Mouse (Mus musculus) left cerebral cortex, postnatal 14 days (tissue): Measurements from ENCODE around the gene Abca8b. TPM values are rescaled to one million over a fixed set of nuclear protein-coding genes. Genes with fewer than 3 reads are reported as not detected.
"Not testable (repeated sequence)": the region's sequence is repeated elsewhere in the genome, so short reads cannot be mapped to it uniquely, and the experiment has no call there.

ENCODE experiments used
- DNase-seq, 2 experiments: peaks; one replicate each; pipeline ENCODE4 v3.0.0; 2021 to 2022; ENCODE audit warnings: low spot score in 2 of 2, mixed read lengths in 1 of 2
- intact Hi-C: fragments of 180-260 bp; cut with DNase I; formaldehyde crosslinking; loops from one replicate; pipeline ENCODE4 v1.15.1; 2025
- long read RNA-seq, 2 experiments: library from polyadenylated mRNA; stranded (forward); transcript quantifications; one replicate each; pipeline ENCODE4 v2.0.0; 2021
- total RNA-seq, 2 experiments: library from RNA; stranded (reverse); gene quantifications; 2 replicates each; pipeline ENCODE4 v1.2.3; 2021

Abca8b gene
- total RNA-seq: 1 to 10 TPM; 9.4 to 10.0 TPM
- long read RNA-seq, experiment 1, partial matches to known transcripts: 0 of 1 reads
- long read RNA-seq, experiment 1, other reads (novel, unspliced or antisense): 1 of 1 reads
- long read RNA-seq, experiment 2, partial matches to known transcripts: 2 of 4 reads
- long read RNA-seq, experiment 2, other reads (novel, unspliced or antisense): 2 of 4 reads

DNA sequence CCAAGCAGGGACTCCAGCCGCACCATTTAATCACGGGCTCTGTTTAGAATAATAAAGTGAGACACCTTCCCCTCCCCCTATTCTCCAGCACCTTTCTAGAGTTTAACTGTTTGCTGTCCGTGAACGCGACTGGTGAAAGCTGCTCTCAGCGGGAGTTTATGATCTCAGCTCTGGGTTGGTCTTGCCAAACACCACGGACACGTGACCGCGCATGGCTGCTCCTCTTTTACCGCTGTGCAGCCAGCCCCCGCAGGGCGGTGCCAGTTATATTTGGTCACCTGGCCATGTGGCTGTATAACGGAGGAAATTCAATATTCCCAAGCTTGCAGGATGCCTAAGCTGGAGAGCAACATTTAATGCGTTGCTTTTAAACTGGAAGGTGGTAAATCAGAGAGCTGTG is at the start of gene Abca8b:
TSS of gene Abca8b (minus strand) at position 222 of the 400 bp plus-strand sequence.
- peak; percentile 82 to 94 for DNase-seq
- intact Hi-C loops: no loop called here

DNA sequence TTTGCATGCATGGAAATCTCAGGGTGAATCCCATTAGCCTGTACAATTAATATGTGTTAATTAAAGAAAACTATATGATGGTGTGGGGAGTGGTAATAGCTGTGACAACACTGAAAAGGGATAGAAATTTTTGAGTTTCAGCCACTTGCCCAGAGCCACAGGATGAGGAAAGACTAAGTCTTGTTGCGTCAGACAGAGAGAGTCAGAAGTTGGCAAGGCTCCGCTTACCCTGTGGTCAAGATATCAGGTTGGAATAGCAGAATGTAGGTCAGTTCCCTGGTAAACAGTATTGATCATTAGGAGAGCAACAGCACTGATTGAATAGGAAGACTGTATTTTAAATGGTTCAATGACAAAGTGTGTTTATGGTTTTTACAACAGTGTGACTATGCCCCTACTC is 42.1 kb upstream of the Abca8b start:
- no peak for DNase-seq
- intact Hi-C loops: no loop called here

DNA sequence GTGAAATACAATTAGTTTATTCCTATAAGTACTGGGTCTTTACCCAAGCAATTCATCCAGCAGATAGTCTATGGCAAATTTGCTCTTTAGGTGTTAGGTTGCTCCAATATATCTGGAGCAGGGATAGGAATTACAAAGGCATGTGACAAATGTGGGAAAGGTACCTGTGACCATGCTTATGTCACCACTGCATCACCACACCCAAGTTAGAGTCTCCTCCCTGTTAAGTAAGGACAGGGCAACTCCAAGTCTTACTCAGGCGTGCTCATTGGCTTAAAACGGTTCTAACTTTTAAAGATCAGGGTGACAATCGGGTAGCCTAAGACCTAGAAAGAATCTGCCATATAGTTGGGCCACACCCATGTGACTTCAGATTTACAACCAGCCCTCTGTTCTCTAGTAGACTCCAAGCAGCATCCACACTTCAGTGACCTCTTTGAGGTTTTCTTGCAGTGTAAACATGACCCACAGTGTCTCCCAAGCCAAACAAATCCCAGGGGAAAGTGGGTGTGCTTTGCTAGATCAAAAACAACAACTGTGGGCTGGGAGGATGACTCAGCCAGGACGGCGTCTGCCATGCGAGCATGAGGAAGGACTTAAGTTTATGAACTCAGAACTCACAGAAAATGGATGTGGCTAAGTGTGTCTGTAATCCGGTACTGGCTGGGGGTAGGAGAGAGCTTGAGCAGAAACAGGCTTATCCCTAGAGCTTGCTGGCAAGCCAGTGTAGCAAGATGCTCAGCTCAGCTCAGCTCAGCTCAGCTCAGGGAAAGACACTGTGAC is 33.5 kb upstream of the Abca8b start:
- intact Hi-C loops: no loop called here
- no peak for DNase-seq

DNA sequence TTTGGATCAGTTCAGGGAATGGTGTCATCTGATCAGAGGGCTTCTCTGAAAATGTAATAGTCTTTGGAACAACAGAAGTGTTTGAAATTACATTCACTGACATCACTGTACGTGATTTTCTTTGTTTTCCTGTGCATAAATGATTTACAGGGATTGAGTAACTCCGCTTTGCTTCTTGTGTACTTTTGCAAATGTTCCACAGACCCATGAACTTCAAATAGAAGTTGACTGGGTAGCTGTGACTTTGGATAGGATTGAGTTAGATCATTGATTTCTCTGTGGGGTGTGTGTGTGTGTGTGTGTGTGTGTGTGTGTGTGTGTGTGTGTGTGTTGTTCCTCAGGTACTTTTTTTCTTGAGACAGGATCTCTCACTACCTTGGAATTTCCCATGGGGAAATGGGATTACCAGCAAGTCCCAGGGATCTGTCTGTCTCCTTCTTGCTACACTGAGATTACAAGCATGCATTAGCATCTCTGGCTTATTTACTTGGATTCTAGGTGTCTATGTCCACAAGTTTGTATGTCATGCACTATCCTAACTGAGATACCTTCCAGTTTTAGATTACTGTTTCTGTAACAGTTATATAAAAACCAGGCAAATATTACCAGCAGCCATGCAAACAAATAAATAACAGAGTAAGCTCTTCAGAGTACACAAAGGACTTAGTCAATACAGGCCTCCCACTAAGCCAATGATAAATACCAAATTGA is 15.3 kb upstream of the Abca8b start:
- DNase-seq: no peak
- intact Hi-C loops: loop anchor here (1.0 kb wide), 1 partner anchor 43 kb away; no protein-coding TSS in a partner anchor

DNA sequence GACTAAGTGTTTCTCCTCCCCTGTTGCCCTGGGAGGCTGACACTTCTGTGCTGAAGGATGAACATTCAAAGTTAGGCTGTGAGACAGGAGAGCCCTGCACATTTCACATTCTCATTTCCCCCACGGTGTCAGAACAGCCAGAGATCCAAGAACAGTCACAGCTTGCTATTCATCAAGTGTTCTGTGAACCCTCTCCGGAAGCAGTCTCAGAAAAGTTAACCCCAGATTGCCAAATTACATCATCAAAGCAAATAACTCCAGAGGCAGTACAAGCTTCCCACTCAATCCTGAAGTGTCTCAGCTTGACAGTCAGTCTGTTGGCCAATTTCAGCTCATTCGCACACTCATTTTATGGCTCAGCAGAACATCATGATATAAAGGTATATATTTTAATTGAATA is 632 bp downstream of the Abca8b start:
- peak; percentile 29 to 73 for DNase-seq
- intact Hi-C loops: no loop called here

DNA sequence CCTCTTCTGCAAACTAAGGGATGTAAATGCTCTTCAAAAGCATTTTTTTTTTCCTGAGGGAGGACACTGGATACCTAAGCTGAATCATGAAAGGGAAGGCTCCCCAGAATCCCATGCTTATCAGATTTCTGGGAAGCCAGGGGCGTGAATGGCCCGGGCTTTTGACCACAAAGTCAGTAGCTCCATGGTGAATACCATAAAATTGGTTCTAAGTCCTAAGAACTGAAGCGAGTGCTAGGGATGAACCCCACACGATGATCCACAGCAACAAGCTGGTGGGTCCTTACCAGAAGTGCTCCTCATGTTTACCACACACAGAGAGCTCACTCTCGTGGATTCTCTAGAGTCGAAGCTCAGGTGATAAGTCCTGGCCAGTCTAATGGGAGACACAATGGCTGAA is 1.6 kb downstream of the Abca8b start:
- intact Hi-C loops: no loop called here
- DNase-seq: no peak

DNA sequence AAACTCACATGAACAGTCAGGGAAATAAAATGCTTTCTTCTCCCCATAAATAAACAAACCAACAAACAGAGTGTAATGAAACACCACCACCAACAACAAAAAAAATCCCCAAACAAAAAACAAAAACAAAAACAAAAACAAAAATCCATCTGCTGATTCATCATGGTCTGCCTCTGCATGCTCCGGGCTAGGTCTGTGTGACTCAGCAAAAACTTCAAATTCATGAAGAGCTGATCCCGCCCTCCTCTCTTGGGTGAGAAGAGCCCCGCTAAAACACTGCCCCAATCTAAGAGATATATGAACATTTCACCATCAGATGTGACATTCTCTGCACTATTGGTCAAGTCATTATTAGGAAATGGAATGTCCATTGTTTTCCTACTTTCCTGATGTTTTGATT is 4.4 kb downstream of the Abca8b start:
- intact Hi-C loops: no loop called here
- no peak for DNase-seq

DNA sequence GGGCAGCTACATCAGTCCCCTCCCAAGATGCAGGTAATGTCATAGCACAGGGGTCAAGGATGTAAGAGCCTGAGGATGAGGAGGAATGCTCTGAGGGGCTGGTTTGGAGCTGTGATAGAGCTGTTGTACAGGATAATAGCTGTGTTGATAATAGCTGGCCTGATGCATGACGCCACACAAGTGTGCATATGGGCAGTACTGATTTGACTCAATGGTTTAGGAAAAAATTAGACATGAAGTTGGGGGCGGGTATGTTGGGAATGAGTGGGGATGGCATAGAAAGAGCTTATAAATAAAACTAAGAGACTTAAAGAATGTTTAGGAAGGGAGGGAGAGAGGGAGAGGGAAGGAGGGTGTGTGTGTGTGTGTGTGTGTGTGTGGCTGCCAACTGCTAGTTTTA is 5.4 kb downstream of the Abca8b start:
- intact Hi-C loops: no loop called here
- DNase-seq: no peak

DNA sequence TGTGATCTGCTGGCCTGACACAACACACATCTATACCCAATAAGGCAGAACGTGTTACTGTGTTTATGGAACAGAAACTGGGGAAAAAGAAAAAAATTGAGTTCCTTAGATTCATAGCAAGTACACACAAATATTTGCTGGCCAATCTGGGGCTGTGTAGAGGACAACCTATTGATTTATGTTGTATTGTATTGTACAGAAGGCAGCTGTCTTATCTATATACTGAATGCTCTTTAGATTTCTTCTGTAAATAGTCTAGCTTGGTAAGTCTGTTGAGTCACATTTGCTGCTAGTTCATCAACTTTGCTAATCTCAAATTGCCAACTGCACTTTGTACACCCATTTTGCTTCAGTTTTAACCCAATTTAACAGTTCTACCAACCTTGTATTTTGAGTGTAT is 7.5 kb downstream of the Abca8b start:
- intact Hi-C loops: no loop called here
- no peak for DNase-seq

DNA sequence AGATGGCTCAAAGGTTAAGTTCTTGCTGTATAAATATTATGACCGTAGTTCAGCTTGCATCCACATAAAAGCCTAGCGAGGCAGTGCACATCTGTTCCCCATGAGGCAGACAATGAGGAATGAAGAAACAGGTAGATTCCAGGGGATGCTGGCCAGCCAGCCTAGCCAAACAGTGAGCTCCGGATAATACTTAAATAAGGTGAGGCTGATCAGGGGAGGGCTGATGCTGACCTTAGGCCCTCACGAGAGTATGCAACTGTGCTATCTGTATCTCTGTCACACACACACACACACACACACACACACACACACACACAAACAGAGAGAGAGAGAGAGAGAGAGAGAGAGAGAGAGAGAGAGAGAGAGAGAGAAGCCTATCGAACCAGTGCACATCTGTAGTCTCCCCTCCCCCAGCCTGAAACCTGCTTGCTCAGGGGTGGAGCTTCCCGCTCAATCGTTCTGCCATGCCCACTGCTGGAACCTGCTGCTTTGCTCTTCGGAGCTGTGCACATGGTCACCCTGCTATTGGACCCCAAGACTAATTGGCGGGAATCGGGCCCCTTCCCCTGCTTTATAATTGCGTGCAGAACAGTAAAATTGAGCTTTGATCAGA is 8.1 kb downstream of the Abca8b start:
- DNase-seq, intact Hi-C loops: not testable (repeated sequence)

DNA sequence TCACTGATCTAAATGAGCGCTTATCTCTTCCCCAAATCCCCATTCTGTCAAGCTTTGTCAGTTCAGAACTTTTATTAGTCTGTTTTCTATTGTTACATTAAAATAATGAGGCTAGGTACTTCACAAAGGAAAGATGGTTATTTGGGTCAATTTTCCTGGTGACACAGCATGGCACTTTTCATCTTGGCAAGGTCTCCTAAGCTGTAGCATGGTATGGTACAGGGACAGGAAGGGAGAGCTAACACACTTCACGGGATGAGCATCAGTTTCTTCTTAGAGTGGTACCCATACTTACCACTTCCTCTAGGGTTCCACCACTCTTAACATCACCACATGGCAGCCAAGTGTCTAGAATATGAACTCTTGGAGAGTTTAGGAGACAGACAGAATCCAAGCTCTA is 13.8 kb downstream of the Abca8b start:
- intact Hi-C loops: no loop called here
- DNase-seq: no peak

DNA sequence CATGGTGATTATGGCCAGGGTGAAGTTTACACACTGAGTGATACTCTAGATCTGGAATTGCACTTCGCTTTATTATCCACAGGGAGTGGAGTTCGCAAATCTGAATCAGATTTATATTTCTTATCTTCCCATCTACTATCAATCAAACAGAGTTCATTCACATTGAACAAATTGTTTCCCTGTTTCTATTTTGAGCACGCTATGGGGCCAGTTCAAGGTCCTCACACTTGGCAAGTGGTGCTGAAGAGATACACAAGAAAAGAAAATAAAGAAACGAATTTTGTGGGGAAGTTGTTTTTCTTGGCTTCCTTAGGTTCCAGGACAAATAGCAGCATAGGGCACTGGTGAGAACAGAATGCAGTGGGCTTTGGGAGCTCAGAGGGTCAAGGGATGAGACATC is 25.1 kb downstream of the Abca8b start:
- no peak for DNase-seq
- intact Hi-C loops: no loop called here

DNA sequence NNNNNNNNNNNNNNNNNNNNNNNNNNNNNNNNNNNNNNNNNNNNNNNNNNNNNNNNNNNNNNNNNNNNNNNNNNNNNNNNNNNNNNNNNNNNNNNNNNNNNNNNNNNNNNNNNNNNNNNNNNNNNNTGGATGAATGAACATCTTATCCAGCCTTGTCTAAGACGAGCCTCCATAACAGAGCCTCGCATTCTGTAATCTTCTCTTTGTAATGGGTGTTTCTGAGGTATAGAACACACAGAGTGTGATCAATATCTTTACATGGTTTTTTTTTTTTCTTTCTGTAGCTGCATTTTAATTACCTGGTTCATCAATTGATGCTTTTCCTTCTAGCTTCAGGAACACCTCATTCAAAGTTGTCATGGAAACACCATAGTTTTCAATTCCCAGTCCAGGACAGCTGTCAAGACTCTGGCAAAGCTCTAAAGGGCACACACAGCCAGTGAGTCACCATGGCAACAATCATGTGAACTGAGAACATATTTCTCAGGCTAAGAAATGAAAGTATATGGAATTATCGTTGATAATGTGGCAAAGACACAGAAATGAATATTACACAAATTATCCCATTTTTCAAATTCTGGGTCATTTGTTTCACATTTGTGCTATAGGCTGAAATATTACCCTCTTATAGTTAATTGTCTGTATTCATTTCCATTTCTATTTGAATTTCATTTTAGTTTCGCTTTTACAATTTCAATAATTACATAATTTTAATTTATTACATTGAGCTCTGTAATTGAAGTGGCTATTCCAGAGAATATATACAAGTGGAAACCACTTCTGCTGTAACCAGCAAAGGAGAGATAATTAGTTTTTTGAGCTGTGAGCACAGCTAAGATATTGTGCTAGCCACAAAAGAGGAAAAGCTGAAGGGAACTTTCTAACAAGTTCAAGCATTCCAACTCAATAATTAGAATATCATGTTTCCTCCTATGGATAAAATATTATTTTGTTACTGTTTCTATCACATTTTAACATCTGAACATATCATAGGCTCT is 33.9 kb downstream of the Abca8b start:
- intact Hi-C loops: loop anchor here (10.0 kb wide), 1 partner anchor 323 kb away; no protein-coding TSS in a partner anchor
- peak in 1 of 2 experiments; percentile 35 for DNase-seq

DNA sequence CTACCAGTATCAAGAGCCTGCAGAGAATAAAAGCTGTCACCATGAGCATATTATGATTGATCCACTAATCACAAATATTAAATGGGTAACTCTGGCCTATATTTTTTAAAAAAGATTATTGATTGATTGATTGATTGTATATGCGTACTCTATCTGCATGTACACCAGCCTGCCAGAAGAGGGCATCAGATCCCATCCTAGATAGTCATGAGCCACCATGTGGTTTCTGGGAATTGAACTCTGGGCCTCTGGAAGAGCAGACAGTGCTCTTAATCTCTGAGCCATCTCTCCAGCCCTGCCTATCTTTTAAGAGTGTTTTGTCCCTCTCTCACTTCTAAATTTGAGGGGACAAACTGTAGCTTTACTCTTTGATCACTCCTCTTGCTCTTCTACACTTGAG is 40.5 kb downstream of the Abca8b start:
- intact Hi-C loops: no loop called here
- DNase-seq: no peak

DNA sequence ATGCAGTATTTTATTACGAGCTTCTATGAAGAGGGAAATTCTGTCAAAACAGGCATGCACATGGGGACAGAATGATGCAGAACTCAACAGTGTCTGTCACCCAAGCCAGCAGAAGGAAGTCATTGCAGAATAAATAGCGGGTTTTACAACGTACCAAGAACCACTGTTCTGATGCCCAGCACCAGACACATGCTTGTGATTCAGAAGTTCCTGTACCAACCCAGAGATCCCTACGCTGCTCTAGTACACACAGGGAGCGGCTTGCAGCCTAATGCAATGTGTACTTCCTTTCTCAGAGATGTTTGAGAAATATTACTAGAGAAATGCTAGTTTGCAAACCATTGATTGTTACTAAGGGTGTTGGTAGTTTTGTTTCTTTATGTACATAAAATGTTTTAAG is 58.7 kb downstream of the Abca8b start:
- DNase-seq: no peak
- intact Hi-C loops: no loop called here

DNA sequence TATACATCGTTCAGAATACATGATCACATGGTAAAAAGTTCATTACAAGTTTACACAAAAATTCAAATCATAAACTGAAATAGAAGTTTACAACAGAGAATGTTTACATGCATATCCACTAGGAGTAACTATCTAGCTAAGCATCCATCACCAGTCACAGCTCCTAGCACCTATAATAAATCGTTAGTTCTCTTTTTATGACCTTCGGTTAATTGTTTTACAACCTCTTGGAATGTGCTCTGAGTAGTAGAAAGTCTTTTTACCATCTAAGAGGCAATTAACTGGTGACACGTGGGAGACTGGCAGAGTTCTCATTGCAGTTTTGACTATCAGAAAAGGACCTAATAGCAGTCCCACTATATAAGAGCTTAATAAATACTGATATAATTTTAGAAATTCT is 62.4 kb downstream of the Abca8b start:
- intact Hi-C loops, DNase-seq: not testable (repeated sequence)

DNA sequence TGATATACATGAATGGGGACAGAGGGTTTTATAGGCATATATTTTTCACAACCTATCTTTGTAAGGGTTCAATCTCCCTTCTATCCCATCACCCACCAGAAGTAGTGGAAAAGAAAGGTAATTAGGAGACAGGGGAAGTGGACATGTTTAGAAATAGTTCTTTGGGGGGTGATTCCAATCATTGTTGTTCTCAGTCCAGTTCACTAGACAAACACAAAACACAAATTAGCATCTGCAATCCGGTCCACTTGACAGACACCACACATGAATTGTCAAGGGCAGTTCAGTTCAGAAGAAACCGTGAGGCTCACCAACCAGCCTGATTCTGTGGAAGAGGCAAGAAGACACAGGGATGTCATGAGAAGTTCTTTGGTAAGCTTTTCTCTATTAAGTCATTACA is 67.2 kb downstream of the Abca8b start:
- intact Hi-C loops: no loop called here
- DNase-seq: no peak

DNA sequence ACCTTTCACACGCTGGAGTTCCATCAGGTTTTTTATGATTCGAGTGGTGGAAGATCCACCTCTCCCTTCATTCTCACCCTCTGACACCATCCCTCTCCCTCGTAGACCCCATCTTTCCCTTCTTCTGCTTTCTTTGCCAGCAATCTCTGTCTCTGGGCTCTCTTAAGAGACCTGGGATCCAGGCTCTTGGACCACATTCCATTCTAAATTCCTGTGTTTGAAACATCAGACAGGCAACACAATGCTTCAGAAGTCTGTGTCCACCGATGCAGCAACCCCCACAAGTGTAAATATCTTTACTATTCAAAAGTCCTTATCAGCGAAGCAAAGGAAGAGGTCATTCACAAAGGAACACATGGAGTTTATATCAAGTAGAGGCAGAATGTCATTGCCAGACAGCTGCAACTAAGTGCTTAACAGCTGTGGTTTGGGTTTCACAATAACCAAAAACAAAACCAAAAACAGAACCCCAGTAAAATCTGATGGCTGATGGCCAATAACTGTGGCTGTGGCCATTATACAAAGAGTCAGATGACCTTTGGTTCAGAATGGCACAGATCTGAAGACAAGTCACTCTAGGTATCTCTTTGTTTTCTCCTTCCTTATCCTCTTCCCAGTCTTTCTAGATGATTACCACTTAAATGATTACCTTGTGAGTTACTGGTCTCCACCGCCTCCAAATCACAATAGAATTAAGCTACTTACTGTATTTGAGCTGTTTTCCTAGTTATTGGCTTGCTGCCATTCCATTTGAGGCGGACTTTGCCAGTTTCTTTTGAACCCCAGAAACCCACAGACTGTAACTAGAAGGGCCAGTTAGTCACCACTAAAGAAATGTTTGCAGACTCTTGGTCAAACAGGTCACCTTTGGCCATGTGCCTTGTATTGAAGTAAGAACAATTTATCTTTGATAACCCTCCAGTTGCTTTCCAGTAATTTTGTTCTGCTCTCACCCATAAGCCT is 68.6 kb downstream of the Abca8b start:
- intact Hi-C loops: no loop called here
- no peak for DNase-seq
